Mouse (Mus musculus) embryonic facial prominence, embryonic 11.5 days (tissue): ENCODE data around the gene Mtor. TPM values are rescaled to one million over a fixed set of nuclear protein-coding genes. Genes with fewer than 3 reads are reported as not detected.
A peak's percentile ranks its signal among the peaks of the same experiment; 100 is the strongest.

Experiments
- ATAC-seq: fragments of 200-750 bp; cut with Nextera tagmentation; replicated peaks from 2 replicates; pipeline ENCODE4 v1.8.0; 2017; ENCODE audit warnings: low read depth; ENCODE audit not compliant: insufficient number of reproducible peaks, low FRiP score, low TSS enrichment
- DNase-seq: peaks from one replicate; pipeline ENCODE4 v3.0.0-alpha.2; 2015; ENCODE audit warnings: low spot score
- H3K27ac ChIP-seq: fragments of 300-500 bp; sonication (generic); replicated peaks from 2 replicates; pipeline ENCODE4 v1.5.1; 2014; ENCODE audit warnings: mild to moderate bottlenecking, low read depth, low read length, control low read depth
- H3K27me3 ChIP-seq: fragments of 300-500 bp; sonication (generic); 2 replicates; pipeline ENCODE4 v1.6.1; 2014; ENCODE audit warnings: mild to moderate bottlenecking, low read length, moderate library complexity, mixed read lengths; ENCODE audit not compliant: control insufficient read depth, insufficient read depth
- H3K36me3 ChIP-seq: fragments of 300-500 bp; sonication (generic); replicated peaks from 2 replicates; pipeline ENCODE4 v1.6.1; 2014; ENCODE audit warnings: low read depth, mild to moderate bottlenecking, low read length, moderate library complexity, mixed read lengths; ENCODE audit not compliant: control insufficient read depth, insufficient read depth
- H3K4me1 ChIP-seq: fragments of 300-500 bp; sonication (generic); 2 replicates; pipeline ENCODE4 v1.6.1; 2014; ENCODE audit warnings: low read length, mixed read lengths; ENCODE audit not compliant: control insufficient read depth, insufficient read depth
- H3K4me2 ChIP-seq: fragments of 300-500 bp; sonication (generic); 2 replicates; pipeline ENCODE4 v1.6.1; 2014; ENCODE audit warnings: low read depth, mild to moderate bottlenecking, control low read depth, low read length, moderate library complexity
- H3K4me3 ChIP-seq: fragments of 300-500 bp; sonication (generic); 2 replicates; pipeline ENCODE4 v1.5.1; 2014; ENCODE audit warnings: low read depth, low read length, control low read depth
- H3K9ac ChIP-seq: fragments of 300-500 bp; sonication (generic); replicated peaks from 2 replicates; pipeline ENCODE4 v1.6.1; 2014; ENCODE audit warnings: mild to moderate bottlenecking, control low read depth, low read length
- H3K9me3 ChIP-seq: fragments of 300-500 bp; sonication (generic); replicated peaks from 2 replicates; pipeline ENCODE4 v1.6.1; 2016; ENCODE audit warnings: mild to moderate bottlenecking, low read length, inconsistent platforms, mixed read lengths; ENCODE audit not compliant: control insufficient read depth
- WGBS: fragments of 180-500 bp; shearing (Covaris S2); extraction: QIAGEN DNeasy Blood & Tissue Kit; methylation state at CpG from one replicate; pipeline ENCODE4 v1.1.7; 2014; 5-methylcytosine and 5-hydroxymethylcytosine counted together
- polyA plus RNA-seq: library from polyadenylated mRNA; unstranded; fragments of >200 nt; fragmentation: Nextera tagmentation; extraction: Ambion mirVana; gene quantifications from 2 replicates; pipeline ENCODE4 v1.2.1, GENCODE M21; 2014

Gene Mtor
- polyA plus RNA-seq, 1 experiment from 2014 or later: 22.5 TPM

GRCm38 (mm10) chr4:148448853-148449245 lies 438 bp downstream of the Mtor start:
- H3K9ac ChIP-seq: peak overlapping the region; percentile 87
- DNase-seq: peak; percentile 14
- H3K27ac ChIP-seq: 0 out of 2 replicates have a peak overlapping the region, but pooled peaks have one; percentile 32
- ATAC-seq: no peak
- no peaks in the 10 kb centered on the region for H3K9me3 ChIP-seq
- peak overlapping the region; percentile 94 for H3K4me3 ChIP-seq
- peak overlapping the region; percentile 74 for H3K4me2 ChIP-seq
- peaks cover 4% of the 10 kb centered on the region; the same call in 1 of the 2 replicates for H3K4me1 ChIP-seq
- 0% methylated on average over 15 of the region's 15 CpGs for WGBS
- no peaks in the 10 kb centered on the region for H3K27me3 ChIP-seq
- H3K36me3 ChIP-seq: peaks cover 5% of the 10 kb centered on the region; the same call in 1 of the 2 replicates

DNA sequence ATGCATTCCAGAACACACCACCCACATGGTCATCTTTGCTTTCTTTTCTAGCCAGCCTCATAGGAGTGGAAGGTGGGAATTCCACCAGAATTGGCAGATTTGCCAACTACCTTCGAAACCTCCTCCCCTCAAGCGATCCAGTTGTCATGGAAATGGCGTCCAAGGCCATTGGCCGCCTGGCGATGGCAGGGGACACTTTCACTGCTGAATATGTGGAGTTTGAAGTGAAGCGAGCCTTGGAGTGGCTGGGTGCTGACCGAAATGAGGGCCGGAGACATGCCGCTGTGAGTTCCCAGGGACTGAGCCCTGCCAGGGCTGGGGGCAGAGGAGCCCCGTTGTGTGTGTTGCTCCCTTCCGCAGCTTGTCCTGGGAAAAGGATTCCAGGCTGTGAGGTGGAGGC lies 5.3 kb downstream of the Mtor start:
- 90% methylated on average over 11 of the region's 11 CpGs for WGBS
- Histone ChIP-seq H3K9ac (no peak overlapping the region), H3K4me1 (peaks cover 4% of the 10 kb centered on the region; the same call in 1 of the 2 replicates), H3K27ac (no peak overlapping the region), H3K27me3 (no peaks in the 10 kb centered on the region), H3K9me3 (no peaks in the 10 kb centered on the region), H3K4me2 (no peak overlapping the region), H3K36me3 (peaks cover 23% of the 10 kb centered on the region), H3K4me3 (no peak overlapping the region)
- DNase-seq: no peak
- ATAC-seq: no peak

GRCm38 (mm10) chr4:148455477-148456025 lies 7.1 kb downstream of the Mtor start:
- peaks cover 32% of the 10 kb centered on the region for H3K36me3 ChIP-seq

GRCm38 (mm10) chr4:148460656-148461284 lies 12.4 kb downstream of the Mtor start:
- WGBS: 87% methylated on average over 12 of the region's 12 CpGs
- no peak overlapping the region for H3K4me2 ChIP-seq
- no peaks in the 10 kb centered on the region for H3K9me3 ChIP-seq
- no peaks in the 10 kb centered on the region for H3K4me1 ChIP-seq
- H3K27ac ChIP-seq: no peak overlapping the region
- DNase-seq: no peak
- H3K9ac ChIP-seq: no peak overlapping the region
- no peaks in the 10 kb centered on the region for H3K27me3 ChIP-seq
- H3K36me3 ChIP-seq: peaks cover 30% of the 10 kb centered on the region
- H3K4me3 ChIP-seq: no peak overlapping the region
- no peak for ATAC-seq

More at GRCm38 (mm10) chr4:148455477-148456025, 7.1 kb downstream of the Mtor start:
- no peak overlapping the region for H3K9ac ChIP-seq
- no peaks in the 10 kb centered on the region for H3K9me3 ChIP-seq
- H3K27ac ChIP-seq: no peak overlapping the region
- no peaks in the 10 kb centered on the region for H3K27me3 ChIP-seq
- H3K4me3 ChIP-seq: no peak overlapping the region
- ATAC-seq (no peak), DNase-seq (no peak)
- WGBS: 92% methylated on average over 5 of the region's 5 CpGs
- no peaks in the 10 kb centered on the region for H3K4me1 ChIP-seq
- no peak overlapping the region for H3K4me2 ChIP-seq

- Histone ChIP-seq H3K27ac (no peak overlapping the region), H3K9me3 (no peaks in the 10 kb centered on the region), H3K4me1 (no peaks in the 10 kb centered on the region), H3K4me3 (no peak overlapping the region), H3K9ac (no peak overlapping the region), H3K27me3 (no peaks in the 10 kb centered on the region), H3K36me3 (peaks cover 34% of the 10 kb centered on the region), H3K4me2 (no peak overlapping the region)
- 89% methylated on average over 4 of the region's 4 CpGs for WGBS
- DNase-seq: no peak
- no peak for ATAC-seq
These were observed 13.4 kb downstream of the Mtor start for GRCm38 (mm10) chr4:148461772-148462171.

DNA sequence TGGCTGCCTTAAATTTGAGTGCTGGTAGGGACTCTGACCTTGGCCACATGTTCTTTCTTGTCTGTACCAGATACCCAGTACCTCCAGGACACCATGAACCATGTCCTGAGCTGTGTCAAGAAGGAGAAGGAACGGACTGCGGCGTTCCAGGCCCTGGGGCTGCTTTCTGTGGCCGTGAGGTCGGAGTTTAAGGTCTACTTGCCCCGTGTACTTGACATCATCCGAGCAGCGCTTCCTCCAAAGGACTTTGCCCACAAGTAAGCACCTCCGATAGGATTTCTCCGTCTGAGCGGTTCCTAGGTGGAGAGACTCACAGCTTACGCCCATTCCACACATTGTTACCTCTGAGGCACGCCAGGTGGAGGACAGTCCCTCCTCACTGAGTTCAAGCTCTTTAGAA lies 14.3 kb downstream of the Mtor start:
- H3K27ac ChIP-seq: no peak overlapping the region
- H3K4me2 ChIP-seq: no peak overlapping the region
- WGBS: 95% methylated on average over 13 of the region's 13 CpGs
- no peaks in the 10 kb centered on the region for H3K9me3 ChIP-seq
- H3K27me3 ChIP-seq: no peaks in the 10 kb centered on the region
- no peak for ATAC-seq
- no peaks in the 10 kb centered on the region for H3K4me1 ChIP-seq
- DNase-seq: no peak
- H3K9ac ChIP-seq: no peak overlapping the region
- peaks cover 34% of the 10 kb centered on the region for H3K36me3 ChIP-seq
- H3K4me3 ChIP-seq: no peak overlapping the region

GRCm38 (mm10) chr4:148463208-148463960 lies 15.0 kb downstream of the Mtor start:
- 89% methylated on average over 14 of the region's 14 CpGs for WGBS
- H3K9ac ChIP-seq: no peak overlapping the region
- H3K4me3 ChIP-seq: no peak overlapping the region
- no peaks in the 10 kb centered on the region for H3K27me3 ChIP-seq
- 0 out of 2 replicates have a peak, but pooled peaks have one; percentile 56 for ATAC-seq
- DNase-seq: peak; percentile 12
- H3K4me2 ChIP-seq: no peak overlapping the region
- no peaks in the 10 kb centered on the region for H3K4me1 ChIP-seq
- H3K9me3 ChIP-seq: no peaks in the 10 kb centered on the region
- peaks cover 35% of the 10 kb centered on the region for H3K36me3 ChIP-seq
- H3K27ac ChIP-seq: no peak overlapping the region

DNA sequence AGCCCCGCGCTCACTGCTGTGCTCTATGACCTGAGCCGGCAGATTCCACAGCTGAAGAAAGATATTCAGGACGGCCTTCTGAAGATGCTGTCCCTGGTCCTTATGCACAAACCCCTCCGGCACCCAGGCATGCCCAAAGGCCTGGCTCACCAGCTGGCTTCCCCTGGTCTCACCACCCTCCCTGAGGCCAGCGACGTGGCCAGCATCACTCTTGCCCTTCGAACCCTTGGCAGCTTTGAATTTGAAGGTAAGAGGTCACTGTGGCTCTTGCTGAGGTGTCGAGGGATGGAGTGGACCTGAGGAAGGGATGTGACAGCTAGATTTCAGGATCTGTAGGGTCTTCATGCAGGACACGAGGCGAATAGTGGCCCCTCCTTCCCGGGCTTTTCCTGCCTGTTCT lies 15.9 kb downstream of the Mtor start:
- H3K9me3 ChIP-seq: no peaks in the 10 kb centered on the region
- WGBS: 93% methylated on average over 12 of the region's 12 CpGs
- no peak overlapping the region for H3K9ac ChIP-seq
- no peaks in the 10 kb centered on the region for H3K27me3 ChIP-seq
- H3K4me3 ChIP-seq: no peak overlapping the region
- H3K4me1 ChIP-seq: no peaks in the 10 kb centered on the region
- no peak for ATAC-seq
- no peak overlapping the region for H3K27ac ChIP-seq
- H3K4me2 ChIP-seq: no peak overlapping the region
- peaks cover 36% of the 10 kb centered on the region for H3K36me3 ChIP-seq
- DNase-seq: no peak
